Comparison of ENCODE assay signal across 13 mouse cellular contexts in genomic region chr7:128549137-128549536, GRCm38 (mm10). TPM values are rescaled to one million over a fixed set of nuclear protein-coding genes. Genes with fewer than 3 reads are reported as not detected.
DNase-seq lines count a peak whose midpoint lies in the region; ATAC-seq and TF ChIP-seq lines count a peak whose summit lies in the region.
"Had no signal": no experiment of that assay in that cellular context is flagged by ENCODE, and none has a peak within 500 bp of the region (broad histone marks: within the 10 kb centered on the region; RNA-seq: fewer than 3 reads in every experiment).

No protein-coding gene starts in this region.

- H3K36me3 ChIP-seq in hindbrain, embryonic 13.5 days, result no peaks in the 10 kb centered on the region
- H3K36me3 ChIP-seq in hindbrain, embryonic 12.5 days, result peaks cover 5% of the 10 kb centered on the region; the same call in 1 of the 2 replicates
- H3K36me3 ChIP-seq in lung, postnatal 0 days (ENCODE audit: insufficient read depth, low read length), result peaks cover 21% of the 10 kb centered on the region
- H3K36me3 ChIP-seq: neural tube, embryonic 12.5 days had no signal

- TF ChIP-seq CTCF in lung, postnatal 0 days (IDR thresholded peaks at IDR 0.05), result no peak

- 65% methylated on average over 4 of the region's 4 CpGs for WGBS in hindbrain, embryonic 13.5 days
- WGBS in hindbrain, embryonic 12.5 days, result 56% methylated on average over 4 of the region's 4 CpGs
- 12% methylated on average over 4 of the region's 4 CpGs for WGBS in lung, postnatal 0 days

- H3K27ac ChIP-seq in hindbrain, embryonic 13.5 days, result peak overlapping the region; percentile 92; the same call in 1 of the 2 replicates
- H3K27ac ChIP-seq in hindbrain, embryonic 12.5 days, result no peak overlapping the region
- 0 out of 2 replicates have a peak overlapping the region, but pooled peaks have one; percentile 38 for H3K27ac ChIP-seq in lung, postnatal 0 days (ENCODE audit: low read length)
- H3K27ac ChIP-seq: limb, embryonic 10.5 days; macrophage; neural tube, embryonic 12.5 days had no signal

- H3K9ac ChIP-seq in hindbrain, embryonic 13.5 days, result no peak overlapping the region
- H3K9ac ChIP-seq in hindbrain, embryonic 12.5 days, result no peak overlapping the region
- H3K9ac ChIP-seq in lung, postnatal 0 days (replicated peaks; ENCODE audit: low read depth), result no peak overlapping the region
- H3K9ac ChIP-seq: neural tube, embryonic 12.5 days had no signal

- no peak for ATAC-seq in hindbrain, embryonic 13.5 days (ENCODE audit: low FRiP score)
- no peak for ATAC-seq in hindbrain, embryonic 12.5 days (ENCODE audit: low FRiP score)
- ATAC-seq in lung, postnatal 0 days, result peak; percentile 68
- ATAC-seq: forebrain, embryonic 16.5 days had no signal

- DNase-seq in 3T3-L1 (ENCODE audit: low read depth, low spot score), result peak; percentile 83
- peak; percentile 85 for DNase-seq in Muller cell, postnatal 12 days (ENCODE audit: inconsistent ontology term)
- peak; percentile 71 for DNase-seq in lung, postnatal 0 days (ENCODE audit: low spot score)
- DNase-seq in right cerebral cortex, postnatal 36 days (ENCODE audit: low spot score in 2 of 2), result no peak
- DNase-seq in retina, postnatal 1 day, result no peak
- DNase-seq: adrenal gland, adult 8-10 months; cerebellum, adult 11-12 months had no signal

- H3K4me1 ChIP-seq in hindbrain, embryonic 13.5 days (replicated peaks), result peaks cover 35% of the 10 kb centered on the region
- H3K4me1 ChIP-seq in hindbrain, embryonic 12.5 days, result peaks cover 28% of the 10 kb centered on the region
- H3K4me1 ChIP-seq in lung, postnatal 0 days (ENCODE audit: insufficient read depth, low read depth, low read length), result 0 out of 2 replicates have a peak, but pooled peaks cover 4% of the 10 kb centered on the region

- no peaks in the 10 kb centered on the region for H3K27me3 ChIP-seq in hindbrain, embryonic 13.5 days
- H3K27me3 ChIP-seq in hindbrain, embryonic 12.5 days, result no peaks in the 10 kb centered on the region
- H3K27me3 ChIP-seq in lung, postnatal 0 days (replicated peaks; ENCODE audit: insufficient read depth, low read length), result no peaks in the 10 kb centered on the region
- H3K27me3 ChIP-seq: neural tube, embryonic 12.5 days had no signal

- H3K4me2 ChIP-seq in hindbrain, embryonic 13.5 days, result no peak overlapping the region
- H3K4me2 ChIP-seq in hindbrain, embryonic 12.5 days (replicated peaks), result no peak overlapping the region
- H3K4me2 ChIP-seq in lung, postnatal 0 days (replicated peaks; ENCODE audit: low read depth, low read length), result no peak overlapping the region
- H3K4me2 ChIP-seq: neural tube, embryonic 12.5 days had no signal

- no peaks in the 10 kb centered on the region for H3K9me3 ChIP-seq in hindbrain, embryonic 13.5 days
- no peaks in the 10 kb centered on the region for H3K9me3 ChIP-seq in hindbrain, embryonic 12.5 days (replicated peaks)
- H3K9me3 ChIP-seq in lung, postnatal 0 days (ENCODE audit: low read length), result no peaks in the 10 kb centered on the region
- H3K9me3 ChIP-seq: limb, embryonic 10.5 days; neural tube, embryonic 12.5 days had no signal

- peak; percentile 62 for TF ChIP-seq EP300 in lung, postnatal 0 days (IDR thresholded peaks at IDR 0.05)

- no peak overlapping the region for H3K4me3 ChIP-seq in hindbrain, embryonic 13.5 days
- no peak overlapping the region for H3K4me3 ChIP-seq in hindbrain, embryonic 12.5 days
- no peak overlapping the region for H3K4me3 ChIP-seq in lung, postnatal 0 days (ENCODE audit: low read depth, low read length)
- H3K4me3 ChIP-seq: limb, embryonic 10.5 days; neural tube, embryonic 12.5 days had no signal

RNA-seq across cellular contexts. Expression of gene Bag3, which starts 25.7 kb away (rescaled TPM):
- polyA plus RNA-seq in hindbrain, embryonic 13.5 days (2015; fragmentation: Nextera tagmentation; extraction: Ambion mirVana), result 3.2 and 3.3 TPM in 2 replicates
- polyA plus RNA-seq in hindbrain, embryonic 12.5 days (2016; fragmentation: Nextera tagmentation; extraction: Ambion mirVana), result 5.6 and 6.4 TPM in 2 replicates
- 20.3 and 23.7 TPM in 2 replicates for polyA plus RNA-seq in lung, postnatal 0 days (2015; fragmentation: Nextera tagmentation; extraction: Ambion mirVana)

Comparison
In these comparisons a context has a peak if more than half of its experiments do, and no peak if none do; other contexts are left out.
1. DNase-seq: peak in 3T3-L1 (single experiment), Muller cell, postnatal 12 days (single experiment) and lung, postnatal 0 days (single experiment); none in right cerebral cortex, postnatal 36 days (0 of 2) and retina, postnatal 1 day (single experiment).